Mouse (Mus musculus) CH12.LX (cell line): ENCODE results near the gene B3galt4.

Source experiments
- CTCF ChIP-seq, 2 experiments: IDR thresholded peaks in 1 of 2; conservative IDR thresholded peaks in 1 of 2; 2 replicates each; pipeline ENCODE4 v1.5.1; 2011 to 2012; ENCODE audit warnings: low read depth in 2 of 2, low read length in 2 of 2, improper control_type of control experiment in 1 of 2, inconsistent platforms in 1 of 2, mild to moderate bottlenecking in 1 of 2, moderate library complexity in 1 of 2
- E2F4 ChIP-seq: IDR thresholded peaks from 2 replicates; pipeline ENCODE4 v1.6.1; 2011; ENCODE audit warnings: low read depth, low read length, improper control_type of control experiment; ENCODE audit not compliant: insufficient replicate concordance
- EP300 ChIP-seq: IDR thresholded peaks from 2 replicates; pipeline ENCODE4 v1.6.1; 2011; ENCODE audit warnings: low read length, improper control_type of control experiment
- ETS1 ChIP-seq: conservative IDR thresholded peaks from 2 replicates; pipeline ENCODE4 v1.6.1; 2012; ENCODE audit warnings: low read depth, mild to moderate bottlenecking, inconsistent platforms, low read length, improper control_type of control experiment, moderate library complexity
- GABPA ChIP-seq: IDR thresholded peaks from 2 replicates; pipeline ENCODE4 v1.6.1; 2012; ENCODE audit warnings: low read depth, low read length, improper control_type of control experiment, inconsistent platforms; ENCODE audit not compliant: insufficient replicate concordance
- MAX ChIP-seq: IDR thresholded peaks from 2 replicates; pipeline ENCODE4 v1.6.1; 2011; ENCODE audit warnings: low read length, improper control_type of control experiment
- MAZ ChIP-seq: IDR thresholded peaks from 2 replicates; pipeline ENCODE4 v1.6.1; 2012; ENCODE audit warnings: low read depth, mild to moderate bottlenecking, inconsistent platforms, low read length, improper control_type of control experiment, moderate library complexity
- MEF2A ChIP-seq: IDR thresholded peaks from 2 replicates; pipeline ENCODE4 v1.6.1; 2014; ENCODE audit warnings: low read depth, mild to moderate bottlenecking, inconsistent platforms, low read length, improper control_type of control experiment, borderline replicate concordance
- MXI1 ChIP-seq: IDR thresholded peaks from 2 replicates; pipeline ENCODE4 v1.6.1; 2011; ENCODE audit warnings: mild to moderate bottlenecking, low read depth, low read length, improper control_type of control experiment
- SMC3 ChIP-seq: IDR thresholded peaks from 2 replicates; pipeline ENCODE4 v1.6.1; 2011; ENCODE audit warnings: low read depth, low read length, improper control_type of control experiment
- TBP ChIP-seq: conservative IDR thresholded peaks from 2 replicates; pipeline ENCODE4 v1.6.1; 2011; ENCODE audit warnings: low read depth, low read length, improper control_type of control experiment
- USF2 ChIP-seq: conservative IDR thresholded peaks from 2 replicates; pipeline ENCODE4 v1.6.1; 2011; ENCODE audit warnings: low read depth, low read length, improper control_type of control experiment

DNA sequence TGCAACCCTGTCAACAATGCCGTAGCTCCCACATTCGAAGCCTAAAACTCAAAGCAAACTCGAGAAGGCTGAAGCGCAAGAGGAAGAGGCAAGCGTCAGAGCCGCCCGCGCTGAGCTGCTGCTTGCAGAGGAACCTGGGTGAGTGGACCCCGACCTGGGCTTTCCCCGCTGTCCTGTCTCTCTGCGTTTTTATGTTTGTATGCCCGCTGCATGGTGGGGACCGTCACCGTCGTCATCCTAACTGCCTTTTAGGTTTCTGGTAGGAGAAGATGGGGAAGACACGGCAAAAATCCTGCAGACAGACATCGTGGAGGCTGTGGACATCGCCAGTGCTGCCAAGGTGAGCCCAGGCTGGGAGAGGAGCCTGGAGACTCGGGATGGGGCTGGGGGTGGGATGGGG lies 9.9 kb downstream of the B3galt4 start:
- no peak for TF ChIP-seq EP300
- TF ChIP-seq CTCF (conservative IDR thresholded peaks at IDR 0.05 in 1 of 2, IDR thresholded peaks at IDR 0.05 in 1 of 2; ENCODE audit: low read depth in 2 of 2, low read length in 2 of 2), result no peak
- TF ChIP-seq SMC3, result no peak
- TF ChIP-seq E2F4, result no peak
- no peak for TF ChIP-seq GABPA
- TF ChIP-seq ETS1, result no peak
- no peak for TF ChIP-seq MXI1
- no peak for TF ChIP-seq USF2
- no peak for TF ChIP-seq TBP
- TF ChIP-seq MAZ, result no peak
- no peak for TF ChIP-seq MEF2A
- no peak for TF ChIP-seq MAX
